Mouse (Mus musculus): Measurements from ENCODE around the gene Naa50. TPM values are rescaled to one million over a fixed set of nuclear protein-coding genes. Genes with fewer than 3 reads are reported as not detected.

Naa50 gene
- polyA plus RNA-seq, 1 experiment, result 4.8 TPM

DNA sequence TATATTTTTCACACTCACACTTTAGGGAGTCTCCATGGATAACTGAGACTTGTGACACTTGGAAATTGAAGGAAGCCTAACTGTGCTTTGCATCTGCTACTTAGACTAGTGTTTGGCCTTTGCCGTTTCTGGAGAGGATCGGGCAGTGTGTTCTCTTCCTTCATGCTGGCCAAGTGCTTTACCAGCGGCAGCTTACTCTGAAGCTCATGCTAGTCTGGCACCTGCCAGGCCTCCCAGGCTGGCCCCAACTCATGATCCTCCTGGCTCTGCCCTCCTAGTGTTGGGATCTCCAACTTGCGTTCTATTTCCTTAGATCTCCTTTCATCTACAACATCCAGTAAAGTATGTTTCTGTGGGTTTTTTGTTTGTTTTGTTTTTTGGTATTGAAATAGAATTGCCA lies 60.5 kb downstream of the Naa50 start:
- no peaks in the 10 kb centered on the region for H3K27me3 ChIP-seq (ENCODE audit: control insufficient read depth, insufficient read depth, low read length)
- H3K4me1 ChIP-seq (ENCODE audit: control insufficient read depth, insufficient read depth, low read length), result no peaks in the 10 kb centered on the region
- no peaks in the 10 kb centered on the region for H3K36me3 ChIP-seq (ENCODE audit: control insufficient read depth, insufficient read depth, low read length)
- H3K27ac ChIP-seq (ENCODE audit: control insufficient read depth, insufficient read depth, low read depth, low read length), result no peak overlapping the region
- H3K4me3 ChIP-seq (ENCODE audit: control insufficient read depth, low read depth, low read length), result no peak overlapping the region
- TF ChIP-seq POLR2A (IDR thresholded peaks at IDR 0.05; ENCODE audit: control insufficient read depth, low read depth, low read length), result no peak
- no peak for TF ChIP-seq CTCF (IDR thresholded peaks at IDR 0.05; ENCODE audit: control insufficient read depth, insufficient read depth, insufficient replicate concordance, low read depth, low read length)

DNA sequence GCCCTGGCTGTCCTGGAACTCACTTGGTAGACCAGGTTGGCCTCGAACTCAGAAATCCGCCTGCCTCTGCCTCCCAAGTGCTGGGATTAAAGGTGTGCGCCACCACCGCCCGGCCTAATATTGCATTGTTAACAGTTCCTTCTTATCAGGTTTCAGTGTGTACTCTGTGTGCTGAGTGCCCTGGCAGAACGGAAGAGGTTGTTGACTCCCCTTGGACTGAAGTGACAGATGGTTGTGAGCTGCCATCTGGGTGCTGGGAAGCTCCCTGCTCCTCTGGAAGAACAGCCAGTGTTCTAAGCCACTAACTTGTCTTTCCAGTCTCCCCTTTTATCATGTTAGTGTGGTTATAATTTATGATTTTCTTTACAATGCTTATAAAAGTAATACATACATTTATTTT lies 64.7 kb downstream of the Naa50 start:
- Histone ChIP-seq H3K36me3 (ENCODE audit: control insufficient read depth, insufficient read depth, low read length) (no peaks in the 10 kb centered on the region), H3K27ac (ENCODE audit: control insufficient read depth, insufficient read depth, low read depth, low read length) (no peak overlapping the region)

DNA sequence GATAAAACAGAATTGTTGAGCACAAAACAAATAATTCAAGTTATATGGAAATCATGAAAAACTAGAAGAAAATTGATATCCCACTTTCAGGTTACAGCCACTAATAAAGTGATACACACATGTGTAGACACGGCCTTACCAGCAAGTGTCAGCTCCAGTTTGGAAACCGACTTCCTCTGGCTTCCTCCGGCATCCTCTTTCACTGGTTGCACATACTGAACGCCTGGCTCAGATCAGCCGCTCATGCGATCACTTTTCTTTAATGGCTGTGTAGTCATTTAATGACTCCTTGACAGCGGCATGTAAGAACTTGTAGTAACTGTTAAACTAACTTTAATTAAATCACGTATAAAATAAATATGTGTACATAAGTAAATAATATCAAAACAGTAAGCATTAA lies 66.3 kb downstream of the Naa50 start:
- H3K27ac ChIP-seq (ENCODE audit: control insufficient read depth, insufficient read depth, low read depth, low read length), result no peak overlapping the region
- H3K4me1 ChIP-seq (ENCODE audit: control insufficient read depth, insufficient read depth, low read length), result no peaks in the 10 kb centered on the region
- no peak for TF ChIP-seq CTCF (IDR thresholded peaks at IDR 0.05; ENCODE audit: control insufficient read depth, insufficient read depth, insufficient replicate concordance, low read depth, low read length)
- TF ChIP-seq POLR2A (IDR thresholded peaks at IDR 0.05; ENCODE audit: control insufficient read depth, low read depth, low read length), result no peak
- H3K4me3 ChIP-seq (ENCODE audit: control insufficient read depth, low read depth, low read length), result no peak overlapping the region
- no peaks in the 10 kb centered on the region for H3K27me3 ChIP-seq (ENCODE audit: control insufficient read depth, insufficient read depth, low read length)
- no peaks in the 10 kb centered on the region for H3K36me3 ChIP-seq (ENCODE audit: control insufficient read depth, insufficient read depth, low read length)

More for the DNA sequence above, 64.7 kb downstream of the Naa50 start:
- Histone ChIP-seq H3K4me3 (ENCODE audit: control insufficient read depth, low read depth, low read length) (no peak overlapping the region), H3K4me1 (ENCODE audit: control insufficient read depth, insufficient read depth, low read length) (no peaks in the 10 kb centered on the region), H3K27me3 (ENCODE audit: control insufficient read depth, insufficient read depth, low read length) (no peaks in the 10 kb centered on the region)
- TF ChIP-seq POLR2A (IDR thresholded peaks at IDR 0.05; ENCODE audit: control insufficient read depth, low read depth, low read length), result no peak
- TF ChIP-seq CTCF (IDR thresholded peaks at IDR 0.05; ENCODE audit: control insufficient read depth, insufficient read depth, insufficient replicate concordance, low read depth, low read length), result no peak

DNA sequence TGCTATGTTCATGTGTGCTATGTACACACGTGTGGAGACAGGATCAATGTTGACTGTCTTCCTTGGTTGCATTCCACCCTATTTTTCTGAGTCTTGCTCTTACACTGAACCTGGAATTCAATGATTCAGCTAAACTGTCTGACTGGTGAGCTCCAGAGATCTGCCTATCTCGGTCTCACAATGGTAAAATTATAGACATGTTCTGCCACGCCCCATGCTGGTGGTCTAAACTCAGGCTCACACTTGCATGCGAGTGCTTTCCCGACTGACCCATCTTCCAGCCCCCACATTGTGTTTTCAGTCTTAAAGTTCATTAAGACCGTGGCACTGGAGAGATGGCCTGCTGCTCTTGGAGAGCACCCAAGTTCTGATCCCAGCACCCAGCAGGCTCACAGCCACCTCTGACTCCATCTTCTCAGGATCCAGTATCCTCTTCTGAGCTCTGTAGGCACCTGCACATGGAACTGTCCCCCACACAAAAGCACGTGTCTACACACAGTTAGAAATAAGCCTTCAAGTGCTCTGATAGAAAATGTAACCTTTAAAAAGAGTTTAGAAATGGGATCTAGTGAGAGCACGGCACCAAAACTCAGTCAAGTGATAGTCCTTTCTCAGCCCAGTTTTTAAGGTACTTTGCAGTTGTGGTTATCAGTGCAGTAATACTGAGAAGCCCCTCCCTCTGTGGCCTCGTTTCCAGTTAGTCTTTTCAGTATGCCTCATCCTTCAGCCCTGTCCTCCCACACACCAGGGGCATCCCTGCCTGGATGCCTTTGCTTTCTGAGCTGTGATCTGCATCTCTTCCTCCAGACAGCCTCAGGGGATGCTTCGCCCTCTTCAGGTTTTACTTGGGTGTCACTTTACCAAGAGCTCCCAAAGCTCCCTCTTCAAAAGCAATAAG lies 70.8 kb downstream of the Naa50 start:
- Histone ChIP-seq H3K4me1 (ENCODE audit: control insufficient read depth, insufficient read depth, low read length) (no peaks in the 10 kb centered on the region), H3K4me3 (ENCODE audit: control insufficient read depth, low read depth, low read length) (no peak overlapping the region), H3K27ac (ENCODE audit: control insufficient read depth, insufficient read depth, low read depth, low read length) (no peak overlapping the region), H3K27me3 (ENCODE audit: control insufficient read depth, insufficient read depth, low read length) (no peaks in the 10 kb centered on the region), H3K36me3 (ENCODE audit: control insufficient read depth, insufficient read depth, low read length) (no peaks in the 10 kb centered on the region)
- TF ChIP-seq CTCF (IDR thresholded peaks at IDR 0.05; ENCODE audit: control insufficient read depth, insufficient read depth, insufficient replicate concordance, low read depth, low read length), result no peak
- no peak for TF ChIP-seq POLR2A (IDR thresholded peaks at IDR 0.05; ENCODE audit: control insufficient read depth, low read depth, low read length)

DNA sequence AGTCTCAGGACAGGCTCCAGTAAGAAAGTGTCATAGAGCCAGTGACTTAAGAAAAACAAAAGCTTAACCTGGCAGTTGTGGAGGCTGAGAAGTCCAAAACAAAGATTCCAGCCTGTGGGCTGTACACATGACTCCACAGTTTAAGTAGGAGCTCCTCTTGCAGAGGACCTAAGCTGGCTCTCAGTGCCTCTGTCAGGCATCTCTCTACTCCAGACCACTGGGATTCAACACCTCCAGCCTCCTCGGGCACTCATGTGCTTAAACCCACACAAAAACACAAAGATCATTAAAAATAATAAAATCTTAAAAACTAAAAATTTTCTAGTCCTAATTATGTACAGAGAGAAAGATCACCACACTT lies 71.4 kb downstream of the Naa50 start:
- H3K27me3 ChIP-seq (ENCODE audit: control insufficient read depth, insufficient read depth, low read length), result no peaks in the 10 kb centered on the region
- H3K36me3 ChIP-seq (ENCODE audit: control insufficient read depth, insufficient read depth, low read length), result no peaks in the 10 kb centered on the region
- no peak for TF ChIP-seq POLR2A (IDR thresholded peaks at IDR 0.05; ENCODE audit: control insufficient read depth, low read depth, low read length)
- TF ChIP-seq CTCF (IDR thresholded peaks at IDR 0.05; ENCODE audit: control insufficient read depth, insufficient read depth, insufficient replicate concordance, low read depth, low read length), result no peak
- no peak overlapping the region for H3K27ac ChIP-seq (ENCODE audit: control insufficient read depth, insufficient read depth, low read depth, low read length)
- H3K4me1 ChIP-seq (ENCODE audit: control insufficient read depth, insufficient read depth, low read length), result no peaks in the 10 kb centered on the region
- H3K4me3 ChIP-seq (ENCODE audit: control insufficient read depth, low read depth, low read length), result no peak overlapping the region

DNA sequence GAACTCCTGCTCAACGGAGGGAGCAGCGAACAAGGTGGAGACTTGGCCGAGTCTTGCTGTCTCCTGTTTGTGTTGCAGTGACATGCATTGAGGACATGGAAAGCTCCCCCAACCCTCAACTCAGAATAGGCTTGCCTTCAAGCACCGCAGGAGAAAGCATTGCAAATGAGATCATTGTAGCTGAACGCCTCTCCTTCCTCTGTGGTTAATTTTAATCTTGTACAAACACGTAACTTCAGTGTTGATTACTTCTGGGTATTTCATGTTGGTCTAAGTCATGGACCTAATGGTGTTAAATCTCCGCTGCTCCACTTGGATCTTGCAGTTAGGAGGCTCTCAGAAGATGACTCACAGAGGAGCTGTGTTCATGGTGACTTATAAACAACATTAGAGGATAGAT lies 73.1 kb downstream of the Naa50 start:
- TF ChIP-seq CTCF (IDR thresholded peaks at IDR 0.05; ENCODE audit: control insufficient read depth, insufficient read depth, insufficient replicate concordance, low read depth, low read length) (no peak), POLR2A (IDR thresholded peaks at IDR 0.05; ENCODE audit: control insufficient read depth, low read depth, low read length) (no peak)
- Histone ChIP-seq H3K4me1 (ENCODE audit: control insufficient read depth, insufficient read depth, low read length) (no peaks in the 10 kb centered on the region), H3K36me3 (ENCODE audit: control insufficient read depth, insufficient read depth, low read length) (no peaks in the 10 kb centered on the region), H3K27ac (ENCODE audit: control insufficient read depth, insufficient read depth, low read depth, low read length) (no peak overlapping the region), H3K27me3 (ENCODE audit: control insufficient read depth, insufficient read depth, low read length) (no peaks in the 10 kb centered on the region), H3K4me3 (ENCODE audit: control insufficient read depth, low read depth, low read length) (no peak overlapping the region)

Other genes starting within 250 kb of the Naa50 start
- 9.9 and 11.0 TPM in 2 replicates for gene Qtrt2, start 213.0 kb upstream of the Naa50 start, polyA plus RNA-seq (2012; rRNA removed)
- 1.0 and 1.3 TPM in 2 replicates for gene Zdhhc23, start 160.0 kb upstream of the Naa50 start, polyA plus RNA-seq (2012; rRNA removed)
- gene Gramd1c, start 76.5 kb upstream of the Naa50 start, polyA plus RNA-seq (2012; rRNA removed), result 16.8 and 19.5 TPM in 2 replicates
- 34.6 and 38.5 TPM in 2 replicates for gene Atp6v1a, start 125 bp upstream of the Naa50 start, polyA plus RNA-seq (2012; rRNA removed)
- 3.4 and 3.9 TPM in 2 replicates for gene Usf3, start 33.4 kb downstream of the Naa50 start, polyA plus RNA-seq (2012; rRNA removed)
- gene Sidt1, start 193.4 kb downstream of the Naa50 start, polyA plus RNA-seq (2012; rRNA removed), result 0.15 and 0.32 TPM in 2 replicates
- gene Spice1, start 207.3 kb downstream of the Naa50 start, polyA plus RNA-seq (2012; rRNA removed), result 12.4 and 12.8 TPM in 2 replicates